Mouse (Mus musculus) liver, embryonic 18 days (tissue): ENCODE measurements around the gene Sult2a5. TPM values are rescaled to one million over a fixed set of nuclear protein-coding genes. Genes with fewer than 3 reads are reported as not detected.

Experiments used
- polyA plus RNA-seq: library from polyadenylated mRNA; depleted of rRNA; stranded (reverse); fragments of >200 nt; gene quantifications from 2 replicates; pipeline ENCODE4 v1.2.3, GENCODE M21; 2012; rRNA removed

Sult2a5 gene
- polyA plus RNA-seq = 0.09 and 0.10 TPM in 2 replicates

DNA sequence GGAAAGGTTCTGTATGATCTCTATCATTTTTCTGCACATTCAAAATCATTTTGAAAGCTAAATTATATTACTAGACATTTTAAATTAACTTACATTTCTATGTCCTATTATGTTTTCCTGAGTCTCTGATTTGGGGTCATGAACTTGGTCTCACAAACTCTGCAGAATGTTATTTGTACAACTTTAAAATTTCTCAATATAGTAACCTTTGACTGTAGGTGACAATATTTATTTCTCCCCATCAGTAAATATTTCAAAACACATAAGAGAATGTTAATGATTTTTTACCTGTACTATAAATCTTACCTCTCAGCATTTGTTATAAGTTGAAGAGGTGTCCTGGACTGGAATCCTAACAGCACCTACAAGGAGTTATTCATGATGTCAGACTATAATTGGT lies at the start of gene Sult2a5:
Gene Sult2a5, plus strand, starts transcription at position 301 of the 400 bp plus-strand sequence.

Other genes starting within 250 kb of the Sult2a5 start
- 0.02 TPM in 1 of 2 replicates, not detected in the other for gene Cabp5, start 225.8 kb upstream of the Sult2a5 start, polyA plus RNA-seq
- gene Bsph1, start 173.1 kb upstream of the Sult2a5 start, polyA plus RNA-seq = not detected in 2 replicates
- gene Bsph2, start 52.9 kb upstream of the Sult2a5 start, polyA plus RNA-seq = not detected in 2 replicates
- gene Sult2a2, start 109.5 kb downstream of the Sult2a5 start, polyA plus RNA-seq = 1.1 and 1.5 TPM in 2 replicates
- 1.4 and 1.8 TPM in 2 replicates for gene Sult2a1, start 213.4 kb downstream of the Sult2a5 start, polyA plus RNA-seq